8 mouse cellular contexts compared by ENCODE assay signal in genomic region chr7:49450261-49451141, GRCm38 (mm10).
DNase-seq lines count a peak whose midpoint lies in the region; ATAC-seq and TF ChIP-seq lines count a peak whose summit lies in the region.

No protein-coding gene starts in this region.

- peaks cover 35% of the 10 kb centered on the region for H3K4me1 ChIP-seq in forebrain, embryonic 10.5 days
- H3K4me1 ChIP-seq in forebrain, embryonic 15.5 days: peaks cover 5% of the 10 kb centered on the region
- peaks cover 15% of the 10 kb centered on the region for H3K4me1 ChIP-seq in limb, embryonic 14.5 days (ENCODE audit: control insufficient read depth, insufficient read depth, low read length)

- ATAC-seq in forebrain, embryonic 15.5 days (replicated peaks): no peak; the same call in 1 of the 2 replicates
- peak; percentile 62 for ATAC-seq in limb, embryonic 14.5 days (ENCODE audit: low FRiP score, low read depth)

- H3K4me2 ChIP-seq in forebrain, embryonic 15.5 days (replicated peaks): no peak overlapping the region
- H3K4me2 ChIP-seq in limb, embryonic 14.5 days (replicated peaks; ENCODE audit: low read depth, low read length, severe bottlenecking): peak overlapping the region; percentile 47

- no peak for TF ChIP-seq POLR2A in limb, embryonic 14.5 days (IDR thresholded peaks at IDR 0.05; ENCODE audit: borderline replicate concordance, extremely low read depth, insufficient read depth, insufficient read length)

- no peaks in the 10 kb centered on the region for H3K9me3 ChIP-seq in forebrain, embryonic 10.5 days
- no peaks in the 10 kb centered on the region for H3K9me3 ChIP-seq in forebrain, embryonic 15.5 days
- no peaks in the 10 kb centered on the region for H3K9me3 ChIP-seq in limb, embryonic 14.5 days (ENCODE audit: control insufficient read depth, low read length)

- H3K9ac ChIP-seq in forebrain, embryonic 15.5 days (replicated peaks): no peak overlapping the region
- peak overlapping the region; percentile 40 for H3K9ac ChIP-seq in limb, embryonic 14.5 days (ENCODE audit: low read depth, low read length, severe bottlenecking)

- peak overlapping the region; percentile 67 for H3K27ac ChIP-seq in forebrain, embryonic 10.5 days
- H3K27ac ChIP-seq in forebrain, embryonic 15.5 days (replicated peaks): no peak overlapping the region
- peak overlapping the region; percentile 63 for H3K27ac ChIP-seq in limb, embryonic 14.5 days (replicated peaks; ENCODE audit: low read depth, low read length)

- peak overlapping the region; percentile 30 for H3K4me3 ChIP-seq in forebrain, embryonic 10.5 days
- H3K4me3 ChIP-seq in forebrain, embryonic 15.5 days: no peak overlapping the region
- peak overlapping the region; percentile 14; the same call in 1 of the 2 replicates for H3K4me3 ChIP-seq in limb, embryonic 14.5 days (replicated peaks; ENCODE audit: low read length)

- no peak for DNase-seq in forebrain, embryonic 10.5 days (ENCODE audit: extremely low spot score, low spot score)
- DNase-seq in urinary bladder, postnatal 14 days (ENCODE audit: low spot score): peak; percentile 20
- DNase-seq in urinary bladder, postnatal 25 days (ENCODE audit: low spot score): no peak
- DNase-seq in limb, embryonic 14.5 days (ENCODE audit: low spot score): peak; percentile 54
- peak; percentile 52 for DNase-seq in retina, postnatal 1 day
- no peak for DNase-seq in thymus, postnatal 0 days (ENCODE audit: low spot score)
- no peak for DNase-seq in thymus, postnatal 10 days (ENCODE audit: low spot score in 2 of 2)

- WGBS in forebrain, embryonic 10.5 days: 22% methylated on average over 22 of the region's 22 CpGs
- 31% methylated on average over 22 of the region's 22 CpGs for WGBS in forebrain, embryonic 15.5 days
- 9% methylated on average over 22 of the region's 22 CpGs for WGBS in limb, embryonic 14.5 days

- no peaks in the 10 kb centered on the region for H3K36me3 ChIP-seq in forebrain, embryonic 10.5 days (replicated peaks)
- no peaks in the 10 kb centered on the region for H3K36me3 ChIP-seq in forebrain, embryonic 15.5 days
- no peaks in the 10 kb centered on the region; the same call in 1 of the 2 replicates for H3K36me3 ChIP-seq in limb, embryonic 14.5 days (ENCODE audit: control insufficient read depth, insufficient read depth, low read length)

- H3K27me3 ChIP-seq in forebrain, embryonic 10.5 days (ENCODE audit: poor library complexity, severe bottlenecking): peaks cover 38% of the 10 kb centered on the region
- H3K27me3 ChIP-seq in forebrain, embryonic 15.5 days: no peaks in the 10 kb centered on the region
- H3K27me3 ChIP-seq in limb, embryonic 14.5 days (ENCODE audit: control insufficient read depth, insufficient read depth, low read length): no peaks in the 10 kb centered on the region

Comparison
In these comparisons a context has a peak if more than half of its experiments do, and no peak if none do; other contexts are left out.
1. DNase-seq: peak in urinary bladder, postnatal 14 days (single experiment), limb, embryonic 14.5 days (single experiment) and retina, postnatal 1 day (single experiment); none in forebrain, embryonic 10.5 days (single experiment), urinary bladder, postnatal 25 days (single experiment), thymus, postnatal 0 days (single experiment) and thymus, postnatal 10 days (0 of 2).